Mouse (Mus musculus): ENCODE measurements around the gene Cd276.

Cd276 gene

DNA sequence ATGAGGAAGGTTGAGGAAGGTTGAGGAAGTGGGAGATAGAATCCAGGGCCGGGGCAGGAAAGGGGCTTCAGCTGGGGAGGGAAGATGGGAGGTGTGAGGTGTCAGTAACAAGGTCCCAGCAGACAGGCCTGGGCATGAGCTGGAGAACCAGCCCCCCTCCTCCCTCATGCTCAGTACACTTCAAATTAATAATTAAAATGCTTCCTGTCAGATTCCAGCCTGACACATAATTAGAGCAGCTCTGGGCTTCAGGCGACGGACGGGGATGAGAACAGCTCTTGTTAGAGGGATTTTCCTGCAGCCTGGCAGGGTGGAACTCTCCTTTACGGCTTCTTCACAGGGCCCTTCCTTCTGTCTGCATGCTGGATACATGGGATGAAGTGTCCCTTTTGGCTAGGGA, 41.5 kb downstream of the Cd276 start:
- DNase-seq (ENCODE audit: low spot score) = no peak

DNA sequence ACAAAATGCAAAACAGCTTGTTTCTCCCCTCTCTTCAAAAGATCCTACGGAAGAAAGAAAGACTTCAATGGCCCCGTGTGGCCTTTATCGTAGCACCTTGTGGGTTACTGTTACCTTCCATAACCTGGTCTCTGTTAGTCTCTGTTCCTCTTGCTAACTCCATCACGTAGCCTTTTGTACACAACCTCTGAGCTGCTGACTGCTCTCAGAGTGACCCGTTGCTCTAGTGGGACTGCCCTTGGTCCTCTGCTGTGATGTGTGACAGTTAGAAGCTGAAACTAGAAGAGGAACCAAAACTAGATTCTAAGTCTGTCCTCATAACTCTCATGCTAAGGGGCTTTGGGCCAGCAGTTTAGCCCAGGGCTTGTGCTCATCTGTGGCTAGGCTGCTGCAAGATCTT, 44.8 kb downstream of the Cd276 start:
- DNase-seq (ENCODE audit: low spot score) = no peak

DNA sequence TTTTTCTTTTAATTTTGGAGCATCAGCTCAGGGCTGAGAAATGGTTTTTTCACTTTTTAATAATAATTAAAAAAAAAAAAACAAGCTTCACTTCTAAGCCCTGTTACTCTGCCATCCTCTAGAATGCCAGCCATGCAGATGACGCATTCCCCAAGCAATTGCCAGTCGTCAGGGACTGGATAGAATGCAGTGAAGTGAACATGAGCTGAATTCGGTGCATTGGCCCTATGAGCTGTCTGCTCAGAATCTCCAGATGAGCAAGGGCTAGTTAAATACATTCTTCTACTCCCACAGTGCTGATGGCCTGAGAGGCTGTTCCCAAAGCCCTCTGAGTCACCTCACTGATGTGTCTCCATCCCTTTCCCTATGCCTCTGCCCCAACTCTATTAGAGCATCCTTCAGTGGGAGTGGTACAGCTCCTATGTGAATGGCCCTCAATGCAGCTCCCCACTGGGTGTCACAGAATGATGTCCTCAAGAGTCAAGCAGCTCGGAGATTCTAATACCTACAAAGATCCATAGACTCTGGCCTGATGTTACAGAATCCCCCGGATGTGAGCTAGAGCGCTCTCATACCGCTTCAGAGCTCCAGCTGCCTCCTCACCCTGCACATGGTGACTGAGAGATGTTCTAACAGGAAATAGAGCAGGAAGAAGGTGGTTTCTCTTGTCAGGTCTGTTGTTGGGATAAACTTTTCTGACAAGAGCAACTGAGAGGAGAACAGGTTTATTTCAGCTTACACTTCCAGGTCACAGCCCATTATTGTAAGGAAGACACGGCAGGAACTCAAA, 47.8 kb downstream of the Cd276 start:
- no peak for DNase-seq (ENCODE audit: low spot score)

DNA sequence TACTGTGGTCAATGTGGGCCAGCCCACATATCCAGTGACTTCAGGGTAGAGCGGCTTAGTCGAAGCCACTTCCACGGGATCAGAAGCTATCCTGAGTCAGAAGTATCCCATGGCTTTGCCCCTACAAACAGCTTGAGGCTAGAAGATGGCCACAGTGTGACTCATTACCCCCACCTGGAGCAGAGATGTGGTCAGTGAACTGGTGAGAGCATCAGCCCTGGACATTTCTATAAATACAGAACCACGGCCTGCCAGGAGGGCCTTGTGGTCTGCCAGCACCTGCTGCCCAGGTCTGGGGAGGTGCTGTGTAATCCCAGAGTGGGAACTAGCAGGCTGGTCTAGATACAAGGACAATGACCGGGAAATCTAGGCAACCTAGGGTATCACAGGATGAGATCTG, 54.3 kb downstream of the Cd276 start:
- no peak for DNase-seq (ENCODE audit: low spot score)

DNA sequence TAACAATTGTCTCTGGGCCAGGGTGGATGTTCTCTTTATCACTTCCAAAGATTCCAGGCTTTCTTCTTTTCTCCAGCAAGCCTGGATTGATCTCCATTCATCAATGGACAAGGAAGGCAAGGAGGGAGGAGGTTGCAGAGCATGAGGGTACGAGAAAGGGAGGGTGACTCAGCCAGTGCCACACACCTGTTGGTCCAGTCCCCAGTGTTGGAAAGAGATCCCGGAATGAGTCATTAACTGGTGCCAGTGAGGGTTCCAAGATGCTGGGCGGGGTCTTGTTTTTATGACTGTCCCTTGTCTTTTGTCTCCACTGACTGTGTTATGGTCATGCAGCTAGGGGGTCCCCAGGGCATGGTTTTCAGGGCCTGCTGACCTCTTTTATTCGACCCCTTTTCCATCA, 57.3 kb downstream of the Cd276 start:
- DNase-seq (ENCODE audit: low spot score) = no peak

DNA sequence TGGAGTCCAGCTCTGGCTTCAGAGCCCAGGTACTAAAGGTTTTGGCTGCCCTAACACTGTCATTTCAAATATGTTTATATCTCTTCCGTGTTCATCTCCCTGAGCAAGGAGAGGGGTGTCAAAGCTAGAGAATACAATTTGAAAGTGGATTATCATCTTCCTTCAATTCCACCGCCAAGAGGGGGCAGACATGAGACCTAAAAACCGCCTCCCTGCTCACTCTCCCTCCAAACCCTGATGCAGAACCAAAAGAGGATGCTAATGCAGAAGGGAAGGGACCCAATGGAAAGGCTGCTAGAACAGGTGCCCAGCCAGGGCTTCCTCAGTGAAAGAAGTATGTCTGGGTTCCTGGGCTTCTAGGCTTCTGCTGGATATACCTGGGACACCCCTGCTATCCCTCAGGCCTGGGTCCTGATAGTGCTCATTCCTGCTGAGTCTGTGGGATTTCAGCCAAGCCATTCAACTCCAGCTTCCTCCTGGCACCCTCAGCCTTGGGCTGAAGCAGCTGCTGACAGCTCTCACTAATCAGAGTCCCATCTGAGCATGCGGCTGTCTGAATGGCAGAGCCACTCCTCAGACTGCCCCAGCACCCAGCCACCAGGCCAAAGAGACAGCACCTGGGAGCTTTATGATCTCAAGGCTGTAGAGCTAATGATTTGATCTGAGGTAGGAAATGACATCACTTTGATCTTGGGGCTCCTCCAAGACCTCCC, 58.6 kb downstream of the Cd276 start:
- DNase-seq (ENCODE audit: low spot score) = no peak

DNA sequence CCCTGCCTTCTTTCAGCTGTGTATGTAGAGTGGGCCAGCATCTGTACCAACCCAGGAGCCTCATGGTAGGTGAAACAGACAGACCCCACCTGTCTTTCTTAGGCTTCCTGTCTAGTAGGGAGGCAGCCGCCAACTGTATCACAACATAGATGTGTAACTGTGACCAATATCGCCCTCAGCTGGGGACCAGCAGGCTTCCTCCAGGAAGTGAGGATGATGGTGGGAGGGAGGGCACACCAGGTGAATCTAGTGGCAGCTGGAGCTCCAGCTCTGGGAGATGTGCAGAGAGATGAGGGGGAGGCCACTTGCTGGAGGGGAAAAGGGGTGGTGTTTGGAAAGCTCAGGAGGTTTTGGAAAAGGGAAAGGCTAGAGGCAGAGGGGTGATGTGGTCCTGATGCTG, 60.2 kb downstream of the Cd276 start:
- DNase-seq (ENCODE audit: low spot score) = no peak

DNA sequence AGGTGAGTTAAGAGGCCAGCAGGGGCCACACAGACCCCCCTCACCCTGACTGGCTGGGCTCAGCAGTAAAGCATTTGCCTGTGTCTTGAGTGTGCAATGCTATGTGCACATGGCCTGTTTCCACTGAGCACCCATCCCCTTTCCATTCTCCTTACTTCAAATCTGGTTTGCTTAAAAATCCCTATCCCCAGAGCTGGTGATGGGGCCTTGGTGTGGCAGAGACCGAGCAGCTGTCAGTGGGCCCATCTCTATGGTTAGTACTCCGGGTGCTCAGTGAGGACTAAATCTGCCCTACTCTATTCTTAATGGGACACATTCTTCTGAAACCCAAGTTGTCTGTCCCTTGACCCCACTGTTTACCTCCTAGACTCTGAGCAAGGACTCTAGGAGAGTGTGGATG, 64.8 kb downstream of the Cd276 start:
- no peak for DNase-seq (ENCODE audit: low spot score)

DNA sequence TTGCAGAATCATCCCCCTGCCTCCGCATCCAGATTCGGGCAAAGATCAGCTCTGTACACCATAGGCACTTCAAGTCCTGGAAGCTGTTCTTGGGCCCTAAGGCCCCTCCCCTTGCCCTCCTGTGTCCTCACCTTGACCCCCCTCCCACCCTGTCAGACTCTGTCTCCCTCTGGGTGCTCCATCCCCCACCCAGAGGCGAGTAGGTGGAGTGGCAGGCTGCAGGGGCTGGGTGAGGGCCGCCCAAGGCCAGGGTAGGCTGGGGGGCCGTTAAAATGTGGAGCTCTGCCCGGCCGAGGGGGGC, 65.4 kb downstream of the Cd276 start:
- DNase-seq (ENCODE audit: low spot score) = no peak

DNA sequence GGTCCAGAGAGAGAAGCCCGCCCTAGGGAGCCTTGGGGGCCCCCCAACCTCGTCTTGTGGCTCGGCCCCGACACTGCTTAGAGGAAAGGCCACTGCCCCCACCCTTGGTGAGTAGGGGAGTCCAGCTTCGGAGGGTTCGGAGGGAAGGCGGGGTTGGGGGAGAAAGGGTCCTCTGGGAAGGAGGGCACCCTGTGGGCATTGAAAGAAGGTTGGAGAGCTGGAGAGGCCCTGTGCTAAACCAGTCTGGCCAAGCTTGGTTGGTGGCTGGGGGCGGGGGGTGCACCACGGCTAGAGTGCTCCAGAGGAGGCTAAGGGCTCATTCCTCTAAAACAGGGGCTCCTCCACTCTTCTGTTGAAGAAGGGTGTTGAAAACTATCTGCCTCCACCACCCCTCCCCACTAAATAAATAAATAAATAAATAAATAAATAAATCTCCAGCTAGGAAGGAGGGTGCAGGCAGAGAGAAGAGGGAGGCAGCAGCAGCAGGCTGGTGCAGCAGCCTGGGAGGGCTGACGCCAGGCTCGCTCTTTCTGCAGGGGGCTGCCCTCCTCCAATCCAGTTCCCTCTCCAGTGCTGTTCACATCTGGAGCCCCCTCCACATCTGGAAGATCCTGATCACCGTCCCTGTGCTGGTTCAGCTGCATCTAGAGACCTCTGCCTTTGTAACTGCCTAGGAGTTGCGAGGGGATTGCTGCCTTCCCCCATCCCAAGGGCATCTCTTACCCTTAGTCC, 65.9 kb downstream of the Cd276 start:
- DNase-seq (ENCODE audit: low spot score) = no peak

DNA sequence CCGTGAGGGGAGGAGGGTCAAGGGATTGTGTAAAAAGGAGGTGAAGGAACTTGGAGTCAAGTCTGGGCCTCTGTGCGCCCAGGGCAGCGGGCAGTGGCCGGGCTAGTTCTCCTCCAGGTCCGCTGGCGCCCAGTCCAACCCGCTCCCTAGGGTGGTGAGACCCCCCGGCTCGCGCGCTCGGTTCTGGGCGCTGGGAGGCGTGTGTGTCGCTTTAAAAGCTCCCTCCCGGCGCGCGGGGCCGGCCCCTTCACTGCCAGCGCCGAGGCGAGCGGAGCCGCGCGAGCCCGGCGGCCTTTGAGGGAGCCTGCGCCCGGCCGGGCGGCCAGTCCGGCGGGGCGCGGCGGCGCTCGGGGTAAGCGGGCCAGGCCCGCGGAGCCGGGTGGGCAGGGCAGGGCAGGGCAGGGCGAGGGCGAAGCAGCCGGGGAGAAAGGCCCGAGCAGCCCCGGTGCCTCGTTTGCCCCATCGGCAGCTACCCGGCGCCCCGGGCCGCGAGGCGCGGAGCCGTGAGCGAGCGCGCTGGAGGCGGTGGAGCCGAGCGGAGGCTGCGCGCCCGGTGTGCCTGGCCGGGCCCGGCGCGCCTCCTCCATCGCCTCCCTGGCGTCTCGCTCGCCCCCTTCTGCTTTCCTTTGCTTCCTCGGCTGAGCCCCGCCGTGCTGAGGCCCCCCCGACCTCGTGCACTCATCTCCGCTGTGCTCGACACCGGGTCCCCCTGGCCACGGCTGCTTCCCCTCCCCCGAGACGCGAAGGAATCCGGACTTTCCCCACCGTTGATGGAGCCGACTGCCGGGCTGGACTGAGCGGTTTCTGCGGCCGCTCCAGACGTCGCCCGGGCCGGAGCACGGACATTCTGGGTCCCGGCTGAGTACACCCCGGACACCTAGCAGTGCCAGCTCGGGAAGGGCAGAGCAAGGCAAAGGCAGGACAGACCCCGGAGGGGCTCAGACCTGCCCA, 67.1 kb downstream of the Cd276 start, which contains the start of gene Insyn1:
Gene Insyn1, plus strand, starts transcription at position 753 of the 951 bp plus-strand sequence.
- DNase-seq (ENCODE audit: low spot score) = peak; percentile 48

DNA sequence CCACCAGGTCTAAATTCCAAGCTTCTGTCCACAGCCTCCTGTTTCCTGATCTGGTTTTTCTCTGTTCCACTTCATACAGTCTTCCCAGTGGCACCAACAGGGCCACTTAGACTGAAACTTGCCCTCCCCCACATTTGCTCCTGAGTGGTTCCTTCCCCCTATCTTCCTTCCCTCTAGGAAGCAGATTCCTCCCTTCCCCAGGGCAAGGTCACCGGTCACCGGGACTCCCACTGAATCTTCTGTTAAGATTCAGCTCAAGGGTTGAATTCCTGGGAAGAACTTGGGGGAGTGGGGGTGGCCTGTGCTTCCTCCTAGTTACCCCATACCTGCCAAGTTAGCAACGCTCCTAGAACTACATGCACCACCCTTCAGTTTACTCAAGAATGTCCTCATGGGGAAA, 68.2 kb downstream of the Cd276 start:
- no peak for DNase-seq (ENCODE audit: low spot score)

All from urinary bladder, postnatal 14 days (tissue).